Mouse (Mus musculus): ENCODE measurements around the gene Ebf1.

DNA sequence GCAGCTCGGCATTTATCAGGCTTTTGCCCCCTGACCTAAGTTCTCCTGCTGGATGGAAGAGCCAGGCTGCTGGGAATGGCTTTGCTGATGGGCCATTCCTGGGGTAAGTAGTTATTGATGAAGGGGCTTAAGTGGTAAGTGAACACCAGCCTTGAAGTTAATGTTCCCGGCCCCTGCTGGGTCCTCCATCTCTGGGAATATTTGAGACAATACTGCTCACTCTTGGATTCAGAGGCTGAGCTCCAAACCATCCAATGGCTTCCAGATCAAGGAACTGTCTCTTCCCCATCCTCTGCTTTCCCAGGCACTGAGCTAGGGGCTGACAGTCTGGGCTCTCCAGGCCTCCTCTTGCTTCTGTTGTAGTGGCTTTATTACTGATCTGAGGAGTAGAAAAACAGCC is 116.2 kb downstream of the Ebf1 start:
- no peak for TF ChIP-seq CTCF (IDR thresholded peaks at IDR 0.05; ENCODE audit: control insufficient read depth, insufficient read depth, insufficient replicate concordance, low read depth, low read length)
- no peak for TF ChIP-seq POLR2A (IDR thresholded peaks at IDR 0.05; ENCODE audit: control insufficient read depth, low read depth, low read length)
